28 mouse cellular contexts compared by ENCODE assay signal in the genomic region with DNA sequence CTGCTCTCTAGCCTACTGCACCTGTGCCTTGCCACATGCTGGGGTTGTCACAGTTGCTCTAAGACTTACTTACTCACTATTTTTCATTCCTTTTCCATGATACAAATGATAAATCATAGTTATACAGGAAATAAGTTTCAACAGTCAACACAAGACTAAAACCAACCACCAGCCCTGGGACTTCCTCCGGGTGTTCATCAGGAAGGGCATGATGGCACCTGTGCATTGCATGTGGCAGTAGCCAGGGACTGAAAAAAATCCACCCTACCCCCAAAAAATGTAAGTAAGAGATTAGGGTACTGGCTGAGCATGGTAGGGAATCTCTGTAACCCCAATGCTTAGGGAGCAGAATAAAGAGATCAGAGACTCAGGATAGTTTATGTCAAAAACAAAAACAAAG. TPM values are rescaled to one million over a fixed set of nuclear protein-coding genes. Genes with fewer than 3 reads are reported as not detected.
A peak's percentile ranks its signal among the peaks of the same experiment; 100 is the strongest.
DNase-seq lines count a peak whose midpoint lies in the region; ATAC-seq lines count a peak whose summit lies in the region.
"Had no signal": no experiment of that assay in that cellular context is flagged by ENCODE, and none has a peak within 500 bp of the region (broad histone marks: within the 10 kb centered on the region; RNA-seq: fewer than 3 reads in every experiment).

No protein-coding gene starts in this region.

- no peaks in the 10 kb centered on the region for H3K27me3 ChIP-seq in splenic B cell, adult 2 months (ENCODE audit: control insufficient read depth, insufficient read depth, low read length, poor library complexity, severe bottlenecking)
- H3K27me3 ChIP-seq: embryonic facial prominence, embryonic 12.5 days; embryonic facial prominence, embryonic 15.5 days; heart, embryonic 15.5 days had no signal

- 0 out of 2 replicates have a peak, but pooled peaks have one; percentile 25 for ATAC-seq in granulocyte monocyte progenitor cell, adult 5-6 weeks (replicated peaks; ENCODE audit: poor library complexity, severe bottlenecking)
- ATAC-seq: CD4-positive, CD25-positive, alpha-beta regulatory T cell, adult 4 months; forebrain, embryonic 14.5 days; forebrain, postnatal 0 days; hindbrain, postnatal 0 days; inflammation-experienced regulatory T-cells, adult 6 months; intestine, embryonic 16.5 days had no signal

- no peaks in the 10 kb centered on the region for H3K36me3 ChIP-seq in splenic B cell, adult 2 months (ENCODE audit: control insufficient read depth, insufficient read depth, low read length, poor library complexity, severe bottlenecking)
- H3K36me3 ChIP-seq: embryonic facial prominence, embryonic 12.5 days; embryonic facial prominence, embryonic 15.5 days; heart, embryonic 12.5 days; heart, embryonic 15.5 days had no signal

- peak; percentile 42 for DNase-seq in 416B (ENCODE audit: low read depth)
- DNase-seq in splenic B cell, adult 2 months (ENCODE audit: low read depth, low spot score), result peak; percentile 19
- peak; percentile 41 for DNase-seq in thymus, postnatal 14 days
- DNase-seq in cerebellum, adult 18-20 months, result no peak
- no peak for DNase-seq in adrenal gland, adult (ENCODE audit: inconsistent age in 2 of 2, low spot score in 1 of 2)
- DNase-seq in layer of hippocampus, postnatal 14 days (ENCODE audit: low spot score in 2 of 2), result no peak
- DNase-seq in urinary bladder, postnatal 36 days (ENCODE audit: low spot score in 2 of 2), result no peak
- DNase-seq: adrenal gland, adult 8-10 months; adrenal gland, postnatal 36 days; cerebellum, adult 8-10 months; cerebellum, postnatal 10 days; cerebellum, postnatal 36 days; forebrain, postnatal 0 days; gastrocnemius, postnatal 25 days; heart, postnatal 10 days; heart, postnatal 36 days had no signal

RNA-seq across cellular contexts. Expression of a gene that starts 12.9 kb away (rescaled TPM):
- total RNA-seq in granulocyte monocyte progenitor cell, adult 5-6 weeks (2014; fragmentation: Nextera tagmentation), result 14.0 and 15.5 TPM in 2 replicates
- 9.7 and 17.7 TPM in 2 replicates for total RNA-seq in granulocyte monocyte progenitor cell, adult 5-6 weeks (2017)
- 1 to 10 TPM; 5.9 to 6.4 TPM for total RNA-seq in layer of hippocampus, postnatal 14 days (2021)

RNA-seq across cellular contexts. Expression of a gene that starts 20.0 kb away (rescaled TPM):
- not detected in 2 replicates for total RNA-seq in granulocyte monocyte progenitor cell, adult 5-6 weeks (2014; fragmentation: Nextera tagmentation)
- 0.88 TPM in 1 of 2 replicates, not detected in the other for total RNA-seq in granulocyte monocyte progenitor cell, adult 5-6 weeks (2017)
- total RNA-seq in layer of hippocampus, postnatal 14 days (2021), result under 1 TPM in 1 of 2 experiments, not detected in 1; 0.43 TPM
- total RNA-seq: adrenal gland, postnatal 36 days; gastrocnemius, adult 8-10 months; gastrocnemius, postnatal 25 days; heart, postnatal 10 days; MEL had no signal

RNA-seq across cellular contexts. Expression of a gene that starts 43.3 kb away (rescaled TPM):
- 109 and 124 TPM in 2 replicates for total RNA-seq in granulocyte monocyte progenitor cell, adult 5-6 weeks (2014; fragmentation: Nextera tagmentation)
- total RNA-seq in granulocyte monocyte progenitor cell, adult 5-6 weeks (2017), result 110 and 120 TPM in 2 replicates
- 10 to 100 TPM; 59.5 to 62.0 TPM for total RNA-seq in layer of hippocampus, postnatal 14 days (2021)

RNA-seq across cellular contexts. Expression of a gene that starts 59.5 kb away (rescaled TPM):
- not detected in 2 replicates for total RNA-seq in granulocyte monocyte progenitor cell, adult 5-6 weeks (2014; fragmentation: Nextera tagmentation)
- total RNA-seq in granulocyte monocyte progenitor cell, adult 5-6 weeks (2017), result not detected in 2 replicates
- total RNA-seq in layer of hippocampus, postnatal 14 days (2021), result not detected
- total RNA-seq: adrenal gland, adult 8-10 months; adrenal gland, postnatal 36 days; forebrain, postnatal 0 days; gastrocnemius, adult 8-10 months; gastrocnemius, postnatal 25 days; heart, postnatal 10 days; heart, postnatal 36 days; hindbrain, postnatal 0 days; MEL had no signal

Comparison
In these comparisons a context has a peak if more than half of its experiments do, and no peak if none do; other contexts are left out.
1. DNase-seq: peak in 416B (single experiment), splenic B cell, adult 2 months (single experiment) and thymus, postnatal 14 days (single experiment); none in cerebellum, adult 18-20 months (0 of 2), adrenal gland, adult (0 of 2), layer of hippocampus, postnatal 14 days (0 of 2) and urinary bladder, postnatal 36 days (0 of 2).